Mouse (Mus musculus) stomach, embryonic 16.5 days (tissue): Measurements from ENCODE around the gene Serinc5. TPM values are rescaled to one million over a fixed set of nuclear protein-coding genes. Genes with fewer than 3 reads are reported as not detected.
"Not testable (repeated sequence)": the region's sequence is repeated elsewhere in the genome, so short reads cannot be mapped to it uniquely, and the experiment has no call there.

ENCODE experiments used
- ATAC-seq: fragments of 200-750 bp; cut with Nextera tagmentation; 2 replicates; pipeline ENCODE4 v1.8.0; 2017; ENCODE audit warnings: moderate number of reproducible peaks, moderate TSS enrichment; ENCODE audit not compliant: insufficient read depth, low FRiP score
- H3K27ac ChIP-seq: fragments of 300-500 bp; sonication (generic); 2 replicates; pipeline ENCODE4 v1.5.1; 2014; ENCODE audit warnings: low read length
- H3K27me3 ChIP-seq: fragments of 300-500 bp; sonication (generic); 2 replicates; pipeline ENCODE4 v1.6.1; 2014; ENCODE audit warnings: low read length, control low read depth, mixed read lengths; ENCODE audit not compliant: control insufficient read depth, insufficient read depth
- H3K36me3 ChIP-seq: fragments of 300-500 bp; sonication (generic); 2 replicates; pipeline ENCODE4 v1.6.1; 2014; ENCODE audit warnings: low read length; ENCODE audit not compliant: control insufficient read depth, insufficient read depth
- H3K4me1 ChIP-seq: fragments of 300-500 bp; sonication (generic); 2 replicates; pipeline ENCODE4 v1.6.1; 2014; ENCODE audit warnings: low read length, control low read depth, mixed read lengths; ENCODE audit not compliant: control insufficient read depth, insufficient read depth
- H3K4me2 ChIP-seq: fragments of 300-500 bp; sonication (generic); 2 replicates; pipeline ENCODE4 v1.6.1; 2014; ENCODE audit warnings: low read depth, low read length, mixed read lengths
- H3K4me3 ChIP-seq: fragments of 300-500 bp; sonication (generic); replicated peaks from 2 replicates; pipeline ENCODE4 v1.5.1; 2014; ENCODE audit warnings: mild to moderate bottlenecking, low read length
- H3K9ac ChIP-seq: fragments of 300-500 bp; sonication (generic); 2 replicates; pipeline ENCODE4 v1.6.1; 2014; ENCODE audit warnings: low read length
- H3K9me3 ChIP-seq: fragments of 300-500 bp; sonication (generic); replicated peaks from 2 replicates; pipeline ENCODE4 v1.6.1; 2016; ENCODE audit warnings: low read length, control low read depth; ENCODE audit not compliant: control insufficient read depth
- WGBS: fragments of 180-500 bp; shearing (Covaris S2); extraction: QIAGEN DNeasy Blood & Tissue Kit; methylation state at CpG from one replicate; pipeline ENCODE4 v1.1.7; 2014; 5-methylcytosine and 5-hydroxymethylcytosine counted together
- polyA plus RNA-seq: library from polyadenylated mRNA; unstranded; fragments of >200 nt; fragmentation: Nextera tagmentation; extraction: Ambion mirVana; gene quantifications from 2 replicates; pipeline ENCODE4 v1.2.1, GENCODE M21; 2015

Serinc5 gene
- polyA plus RNA-seq, 1 experiment from 2014 or later, result 29.9 TPM

GRCm38 (mm10) chr13:92591225-92591624, 19.7 kb upstream of the Serinc5 start:
- H3K4me2 ChIP-seq, result no peak overlapping the region
- H3K36me3 ChIP-seq, result no peaks in the 10 kb centered on the region
- H3K9me3 ChIP-seq, result no peaks in the 10 kb centered on the region
- H3K27me3 ChIP-seq, result no peaks in the 10 kb centered on the region
- no peak overlapping the region for H3K4me3 ChIP-seq
- no peak overlapping the region for H3K27ac ChIP-seq
- ATAC-seq, result no peak
- no peak overlapping the region for H3K9ac ChIP-seq
- peaks cover 29% of the 10 kb centered on the region for H3K4me1 ChIP-seq
- 62% methylated on average over 3 of the region's 3 CpGs for WGBS

- H3K4me2 ChIP-seq, result 0 out of 2 replicates have a peak overlapping the region, but pooled peaks have one; percentile 27
These were observed 18.6 kb upstream of the Serinc5 start for GRCm38 (mm10) chr13:92592268-92592785.

GRCm38 (mm10) chr13:92592786-92593635, 17.9 kb upstream of the Serinc5 start:
- peaks cover 29% of the 10 kb centered on the region for H3K4me1 ChIP-seq
- H3K9me3 ChIP-seq, result no peaks in the 10 kb centered on the region
- no peak overlapping the region for H3K9ac ChIP-seq
- peak; percentile 90 for ATAC-seq
- H3K36me3 ChIP-seq, result no peaks in the 10 kb centered on the region
- no peaks in the 10 kb centered on the region for H3K27me3 ChIP-seq
- peak overlapping the region; percentile 27; the same call in 1 of the 2 replicates for H3K4me2 ChIP-seq
- H3K4me3 ChIP-seq, result no peak overlapping the region
- 27% methylated on average over 12 of the region's 12 CpGs for WGBS
- peak overlapping the region; percentile 67 for H3K27ac ChIP-seq

More at GRCm38 (mm10) chr13:92592268-92592785, 18.6 kb upstream of the Serinc5 start:
- ATAC-seq, result no peak
- Histone ChIP-seq H3K36me3 (no peaks in the 10 kb centered on the region), H3K4me3 (no peak overlapping the region), H3K9me3 (no peaks in the 10 kb centered on the region), H3K27ac (peak overlapping the region; percentile 67; the same call in 1 of the 2 replicates), H3K9ac (no peak overlapping the region), H3K4me1 (peaks cover 29% of the 10 kb centered on the region), H3K27me3 (no peaks in the 10 kb centered on the region)
- 51% methylated on average over 5 of the region's 5 CpGs for WGBS

- no peak overlapping the region for H3K9ac ChIP-seq
- H3K4me1 ChIP-seq, result peaks cover 27% of the 10 kb centered on the region
- H3K4me3 ChIP-seq, result no peak overlapping the region
- peak overlapping the region; percentile 63 for H3K27ac ChIP-seq
- H3K36me3 ChIP-seq, result no peaks in the 10 kb centered on the region
- H3K9me3 ChIP-seq, result no peaks in the 10 kb centered on the region
- ATAC-seq, result no peak
- no peak overlapping the region for H3K4me2 ChIP-seq
- no peaks in the 10 kb centered on the region for H3K27me3 ChIP-seq
- WGBS, result 18% methylated on average over 3 of the region's 3 CpGs
These were observed 17.0 kb upstream of the Serinc5 start for GRCm38 (mm10) chr13:92593731-92594396.

DNA sequence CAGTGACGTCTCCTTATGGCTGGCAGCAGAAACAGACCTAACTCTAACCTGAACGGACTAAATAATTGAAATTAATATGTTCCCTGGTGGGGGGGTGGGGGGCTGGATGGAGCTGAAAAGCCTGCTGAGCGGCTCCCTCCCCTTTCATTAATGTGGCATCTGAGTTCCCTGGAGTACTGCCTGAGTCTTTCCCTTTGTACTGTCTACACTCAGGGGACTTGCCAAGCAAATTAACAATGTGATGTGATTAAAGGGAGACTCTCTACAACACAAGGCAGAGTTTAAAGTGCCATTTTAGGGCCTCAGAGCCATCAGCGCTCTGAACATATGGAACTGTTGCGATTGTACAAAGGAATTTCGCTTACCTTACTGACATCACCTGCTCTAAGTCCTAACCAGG, 16.4 kb upstream of the Serinc5 start:
- Histone ChIP-seq H3K4me3 (no peak overlapping the region), H3K4me1 (peaks cover 22% of the 10 kb centered on the region), H3K27me3 (no peaks in the 10 kb centered on the region), H3K36me3 (no peaks in the 10 kb centered on the region), H3K9me3 (no peaks in the 10 kb centered on the region), H3K9ac (0 out of 2 replicates have a peak overlapping the region, but pooled peaks have one; percentile 21), H3K27ac (peak overlapping the region; percentile 63), H3K4me2 (no peak overlapping the region)
- ATAC-seq, result no peak
- WGBS, result 51% methylated on average over 6 of the region's 6 CpGs

GRCm38 (mm10) chr13:92594907-92595306, 16.0 kb upstream of the Serinc5 start:
- no peak for ATAC-seq
- Histone ChIP-seq H3K9ac (no peak overlapping the region), H3K4me2 (no peak overlapping the region), H3K4me1 (peaks cover 22% of the 10 kb centered on the region), H3K27ac (no peak overlapping the region), H3K27me3 (no peaks in the 10 kb centered on the region), H3K9me3 (no peaks in the 10 kb centered on the region), H3K4me3 (no peak overlapping the region), H3K36me3 (no peaks in the 10 kb centered on the region)
- WGBS, result 78% methylated on average over 3 of the region's 3 CpGs

- H3K4me1 ChIP-seq, result peaks cover 22% of the 10 kb centered on the region
- no peaks in the 10 kb centered on the region for H3K9me3 ChIP-seq
- no peak for ATAC-seq
- no peak overlapping the region for H3K4me3 ChIP-seq
- H3K27ac ChIP-seq, result no peak overlapping the region
- 62% methylated on average over 3 of the region's 3 CpGs for WGBS
- no peak overlapping the region for H3K4me2 ChIP-seq
- no peak overlapping the region for H3K9ac ChIP-seq
- H3K27me3 ChIP-seq, result no peaks in the 10 kb centered on the region
- no peaks in the 10 kb centered on the region for H3K36me3 ChIP-seq
These were observed 15.5 kb upstream of the Serinc5 start for GRCm38 (mm10) chr13:92595424-92595823.

GRCm38 (mm10) chr13:92605306-92605705, 5.6 kb upstream of the Serinc5 start:
- H3K4me3 ChIP-seq, H3K4me2 ChIP-seq, H3K27ac ChIP-seq, H3K27me3 ChIP-seq, H3K36me3 ChIP-seq, H3K9ac ChIP-seq, H3K9me3 ChIP-seq, ATAC-seq: not testable (repeated sequence)
- 75% methylated on average over 4 of the region's 4 CpGs for WGBS
- peaks cover 11% of the 10 kb centered on the region for H3K4me1 ChIP-seq
